Mouse (Mus musculus) MEL (cell line): Measurements from ENCODE around the gene Gbe1. TPM values are rescaled to one million over a fixed set of nuclear protein-coding genes. Genes with fewer than 3 reads are reported as not detected.

ENCODE experiments used
- DNase-seq: peaks from one replicate; pipeline ENCODE4 v3.0.0; 2011; ENCODE audit warnings: low read depth, low spot score
- H3K27ac ChIP-seq: 2 replicates; pipeline ENCODE4 v1.5.1; 2012; ENCODE audit warnings: low read depth, mild to moderate bottlenecking, control low read depth, low read length, moderate library complexity; ENCODE audit not compliant: control insufficient read depth
- H3K27me3 ChIP-seq, 2 experiments: fragments of 150-350 bp in 1 of 2; sonication (generic) in 1 of 2; 2 replicates each; pipeline ENCODE4 v1.6.1; 2012; ENCODE audit warnings: low read length in 2 of 2, mild to moderate bottlenecking in 2 of 2, improper control_type of control experiment in 1 of 2, moderate library complexity in 1 of 2; ENCODE audit not compliant: insufficient read depth in 2 of 2, control insufficient read depth in 1 of 2
- H3K36me3 ChIP-seq, 2 experiments: 2 replicates each; pipeline ENCODE4 v1.6.1; 2012 to 2014; ENCODE audit warnings: low read length in 2 of 2, improper control_type of control experiment in 1 of 2, inconsistent platforms in 1 of 2, mild to moderate bottlenecking in 1 of 2; ENCODE audit not compliant: insufficient read depth in 2 of 2, control insufficient read depth in 1 of 2
- H3K4me1 ChIP-seq, 2 experiments: fragments of 150-350 bp in 1 of 2; sonication (generic) in 1 of 2; 2 replicates each; pipeline ENCODE4 v1.6.1; 2012; ENCODE audit warnings: low read length in 2 of 2, improper control_type of control experiment in 1 of 2, mild to moderate bottlenecking in 1 of 2; ENCODE audit not compliant: insufficient read depth in 2 of 2, control insufficient read depth in 1 of 2
- H3K4me3 ChIP-seq, 2 experiments: fragments of 150-350 bp in 1 of 2; sonication (generic) in 1 of 2; 2 replicates each; pipeline ENCODE4 v1.5.1; 2012; ENCODE audit warnings: low read depth in 2 of 2, low read length in 2 of 2, mild to moderate bottlenecking in 2 of 2, moderate library complexity in 2 of 2, control low read depth in 1 of 2, improper control_type of control experiment in 1 of 2; ENCODE audit not compliant: control insufficient read depth in 1 of 2, insufficient read depth in 1 of 2
- H3K79me2 ChIP-seq: 2 replicates; pipeline ENCODE4 v1.6.1; 2012; ENCODE audit warnings: mild to moderate bottlenecking, low read length, moderate library complexity; ENCODE audit not compliant: control insufficient read depth, poor library complexity, insufficient read depth
- H3K9ac ChIP-seq: 2 replicates; pipeline ENCODE4 v1.6.1; 2012; ENCODE audit warnings: low read depth, mild to moderate bottlenecking, control low read depth, low read length, moderate library complexity; ENCODE audit not compliant: control insufficient read depth, poor library complexity, severe bottlenecking
- H3K9me3 ChIP-seq: fragments of 150-350 bp; sonication (generic); replicated peaks from 2 replicates; pipeline ENCODE4 v1.6.1; 2012; ENCODE audit warnings: mild to moderate bottlenecking, low read length, improper control_type of control experiment, moderate library complexity; ENCODE audit not compliant: insufficient read depth
- CHD1 ChIP-seq: IDR thresholded peaks from 2 replicates; pipeline ENCODE4 v1.6.1; 2012; ENCODE audit warnings: low read depth, mild to moderate bottlenecking, inconsistent platforms, low read length, improper control_type of control experiment
- CHD2 ChIP-seq: IDR thresholded peaks from 2 replicates; pipeline ENCODE4 v1.6.1; 2011; ENCODE audit warnings: low read length, improper control_type of control experiment
- ELF1 ChIP-seq: IDR thresholded peaks from 2 replicates; pipeline ENCODE4 v1.6.1; 2014; ENCODE audit warnings: low read depth, mild to moderate bottlenecking, inconsistent platforms, low read length, improper control_type of control experiment, moderate library complexity
- EP300 ChIP-seq, 2 experiments: IDR thresholded peaks; 2 replicates each; pipeline ENCODE4 v1.6.1; 2011; ENCODE audit warnings: improper control_type of control experiment in 2 of 2, low read length in 2 of 2, low read depth in 1 of 2, mild to moderate bottlenecking in 1 of 2
- GABPA ChIP-seq: IDR thresholded peaks from 2 replicates; pipeline ENCODE4 v1.6.1; 2012; ENCODE audit warnings: low read depth, mild to moderate bottlenecking, inconsistent platforms, low read length, improper control_type of control experiment, moderate library complexity
- GATA1 ChIP-seq: IDR thresholded peaks from 2 replicates; pipeline ENCODE4 v1.6.1; 2011; ENCODE audit warnings: low read depth, low read length, improper control_type of control experiment
- JUND ChIP-seq: IDR thresholded peaks from 2 replicates; pipeline ENCODE4 v1.6.1; 2011; ENCODE audit warnings: low read depth, mild to moderate bottlenecking, improper control_type of control experiment, low read length
- KAT2A ChIP-seq: conservative IDR thresholded peaks from 2 replicates; pipeline ENCODE4 v1.6.1; 2012; ENCODE audit warnings: low read depth, low read length, improper control_type of control experiment, inconsistent platforms
- MAFK ChIP-seq: IDR thresholded peaks from 2 replicates; pipeline ENCODE4 v1.6.1; 2011; ENCODE audit warnings: low read depth, mild to moderate bottlenecking, low read length, improper control_type of control experiment, borderline replicate concordance
- MEF2A ChIP-seq: IDR thresholded peaks from 2 replicates; pipeline ENCODE4 v1.6.1; 2014; ENCODE audit warnings: low read depth, mild to moderate bottlenecking, inconsistent platforms, low read length, improper control_type of control experiment; ENCODE audit not compliant: poor library complexity, insufficient replicate concordance, severe bottlenecking; ENCODE audit errors: extremely low read depth
- MXI1 ChIP-seq: IDR thresholded peaks from 2 replicates; pipeline ENCODE4 v1.6.1; 2011; ENCODE audit warnings: mild to moderate bottlenecking, low read depth, low read length, improper control_type of control experiment
- MYB ChIP-seq: IDR thresholded peaks from 2 replicates; pipeline ENCODE4 v1.6.1; 2011; ENCODE audit warnings: mild to moderate bottlenecking, low read depth, low read length, improper control_type of control experiment
- NRF1 ChIP-seq: IDR thresholded peaks from 2 replicates; pipeline ENCODE4 v1.6.1; 2014; ENCODE audit warnings: low read depth, mild to moderate bottlenecking, inconsistent platforms, low read length, improper control_type of control experiment, moderate library complexity; ENCODE audit not compliant: poor library complexity, insufficient read depth, severe bottlenecking
- POLR2A ChIP-seq, 2 experiments: IDR thresholded peaks; 2 replicates each; pipeline ENCODE4 v1.6.1; 2011 to 2012; ENCODE audit warnings: low read length in 2 of 2, mild to moderate bottlenecking in 2 of 2, control low read depth in 1 of 2, improper control_type of control experiment in 1 of 2, low read depth in 1 of 2, moderate library complexity in 1 of 2; ENCODE audit not compliant: control insufficient read depth in 1 of 2, insufficient read depth in 1 of 2, poor library complexity in 1 of 2
- POLR2AphosphoS2 ChIP-seq: IDR thresholded peaks from 2 replicates; pipeline ENCODE4 v1.6.1; 2011; ENCODE audit warnings: low read length, improper control_type of control experiment
- SIN3A ChIP-seq: IDR thresholded peaks from 2 replicates; pipeline ENCODE4 v1.6.1; 2012; ENCODE audit warnings: low read length, improper control_type of control experiment, inconsistent platforms
- SMC3 ChIP-seq: IDR thresholded peaks from 2 replicates; pipeline ENCODE4 v1.6.1; 2011; ENCODE audit warnings: low read depth, low read length, improper control_type of control experiment
- TAL1 ChIP-seq: IDR thresholded peaks from 2 replicates; pipeline ENCODE4 v1.6.1; 2012; ENCODE audit warnings: mild to moderate bottlenecking, inconsistent platforms, low read length, moderate library complexity, mixed read lengths
- TBP ChIP-seq: IDR thresholded peaks from 2 replicates; pipeline ENCODE4 v1.8.0; 2011; ENCODE audit warnings: low read depth, low read length, improper control_type of control experiment
- UBTF ChIP-seq: IDR thresholded peaks from 2 replicates; pipeline ENCODE4 v1.6.1; 2012; ENCODE audit warnings: low read depth, mild to moderate bottlenecking, inconsistent platforms, low read length, improper control_type of control experiment, moderate library complexity, borderline replicate concordance; ENCODE audit not compliant: insufficient read depth
- USF1 ChIP-seq: IDR thresholded peaks from 2 replicates; pipeline ENCODE4 v1.6.1; 2014; ENCODE audit warnings: low read depth, mild to moderate bottlenecking, inconsistent platforms, low read length, improper control_type of control experiment, moderate library complexity
- USF2 ChIP-seq, 2 experiments: IDR thresholded peaks; 2 replicates each; pipeline ENCODE4 v1.6.1; 2011 to 2012; ENCODE audit warnings: improper control_type of control experiment in 2 of 2, low read length in 2 of 2, borderline replicate concordance in 1 of 2, inconsistent platforms in 1 of 2, low read depth in 1 of 2, mild to moderate bottlenecking in 1 of 2; ENCODE audit not compliant: insufficient read depth in 1 of 2
- ZC3H11A ChIP-seq: IDR thresholded peaks from 2 replicates; pipeline ENCODE4 v1.6.1; 2012; ENCODE audit warnings: low read depth, mild to moderate bottlenecking, inconsistent platforms, low read length, improper control_type of control experiment
- ZNF384 ChIP-seq: IDR thresholded peaks from 2 replicates; pipeline ENCODE4 v1.6.1; 2012; ENCODE audit warnings: low read depth, mild to moderate bottlenecking, inconsistent platforms, low read length, improper control_type of control experiment
- polyA plus RNA-seq, 2 experiments: library from polyadenylated mRNA; stranded (reverse) in 1 of 2; unstranded in 1 of 2; fragments of >175 nt in 1 of 2; fragments of >200 nt in 1 of 2; gene quantifications; 2 replicates each; pipeline versions ENCODE4 v1.2.1 to v1.2.4; 2012; ENCODE audit warnings: low replicate concordance in 2 of 2, low read depth in 1 of 2; ENCODE audit not compliant: insufficient read length in 2 of 2, insufficient read depth in 1 of 2, missing spikeins in 1 of 2
- total RNA-seq: library from RNA; depleted of rRNA; stranded (reverse); fragments of 300-350 nt; gene quantifications from 2 replicates; pipeline ENCODE4 v1.2.3, GENCODE M21; 2012

Gbe1 gene
- total and polyA plus RNA-seq, 3 experiments, result 4.1 to 12.0 TPM; not detected in 1

GRCm38 (mm10) chr16:70585964-70586363 lies 272.2 kb downstream of the Gbe1 start:
- no peak overlapping the region for H3K4me3 ChIP-seq
- TF ChIP-seq USF2 (IDR thresholded peaks at IDR 0.05; ENCODE audit: borderline replicate concordance in 1 of 2, insufficient read depth in 1 of 2, low read depth in 1 of 2, low read length in 2 of 2), result no peak
- TF ChIP-seq EP300 (IDR thresholded peaks at IDR 0.05; ENCODE audit: low read depth in 1 of 2, low read length in 2 of 2), result no peak
- TF ChIP-seq CHD2, result no peak
- no peak for TF ChIP-seq GABPA
- TF ChIP-seq NRF1, result no peak
- TF ChIP-seq MYB, result no peak
- no peak for TF ChIP-seq POLR2AphosphoS2
- TF ChIP-seq UBTF, result no peak
- TF ChIP-seq ZC3H11A, result no peak
- no peak for TF ChIP-seq SIN3A
- no peak for TF ChIP-seq MAFK
- TF ChIP-seq JUND, result no peak
- no peak for TF ChIP-seq USF1
- no peak for DNase-seq
- H3K4me1 ChIP-seq, result no peaks in the 10 kb centered on the region
- H3K9ac ChIP-seq, result no peak overlapping the region
- no peak overlapping the region for H3K27ac ChIP-seq
- H3K9me3 ChIP-seq, result no peaks in the 10 kb centered on the region
- no peaks in the 10 kb centered on the region for H3K79me2 ChIP-seq
- H3K27me3 ChIP-seq, result no peaks in the 10 kb centered on the region
- no peaks in the 10 kb centered on the region for H3K36me3 ChIP-seq

GRCm38 (mm10) chr16:70602326-70602725 lies 288.6 kb downstream of the Gbe1 start:
- no peak overlapping the region for H3K4me3 ChIP-seq
- no peaks in the 10 kb centered on the region for H3K27me3 ChIP-seq
- TF ChIP-seq MYB, result no peak
- no peak for TF ChIP-seq CHD2
- no peak for TF ChIP-seq POLR2A (IDR thresholded peaks at IDR 0.05; ENCODE audit: control insufficient read depth in 1 of 2, insufficient read depth in 1 of 2, low read depth in 1 of 2, low read length in 2 of 2, poor library complexity in 1 of 2)
- no peak for TF ChIP-seq USF1
- no peak for TF ChIP-seq GATA1
- no peak for TF ChIP-seq ELF1
- no peak for TF ChIP-seq MAFK
- TF ChIP-seq KAT2A, result no peak
- no peak for TF ChIP-seq MEF2A
- no peak for TF ChIP-seq POLR2AphosphoS2
- TF ChIP-seq ZNF384, result no peak
- TF ChIP-seq CHD1, result no peak
- no peak for TF ChIP-seq TBP
- TF ChIP-seq GABPA, result no peak
- TF ChIP-seq USF2 (IDR thresholded peaks at IDR 0.05; ENCODE audit: borderline replicate concordance in 1 of 2, insufficient read depth in 1 of 2, low read depth in 1 of 2, low read length in 2 of 2), result no peak
- no peak for TF ChIP-seq MXI1
- TF ChIP-seq SMC3, result no peak
- TF ChIP-seq UBTF, result no peak
- no peak for TF ChIP-seq TAL1
- H3K9me3 ChIP-seq, result no peaks in the 10 kb centered on the region
- H3K9ac ChIP-seq, result no peak overlapping the region
- H3K79me2 ChIP-seq, result no peaks in the 10 kb centered on the region
- no peak overlapping the region for H3K27ac ChIP-seq
- no peaks in the 10 kb centered on the region for H3K36me3 ChIP-seq
- no peak for DNase-seq
- no peaks in the 10 kb centered on the region for H3K4me1 ChIP-seq
